24 mouse cellular contexts compared by ENCODE assay signal in the genomic region with DNA sequence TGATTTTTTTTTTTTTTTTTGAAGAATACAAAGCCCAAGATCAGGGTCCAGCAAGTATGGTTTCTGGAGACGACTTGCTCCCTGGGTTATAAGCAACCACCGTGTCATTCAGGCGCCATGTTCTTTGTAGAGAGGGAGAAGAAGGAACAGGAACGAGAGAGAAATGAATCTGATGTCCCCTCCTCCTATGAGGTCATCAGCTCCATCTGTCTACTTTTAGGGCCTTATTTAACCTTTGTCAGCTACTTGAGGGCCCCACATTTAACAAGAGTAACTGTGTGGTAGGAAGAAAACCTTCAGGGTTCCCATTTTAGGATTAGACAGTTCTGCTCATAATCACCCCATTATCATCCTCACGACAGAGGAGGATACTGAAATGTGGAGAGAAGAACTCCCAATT.
"Had no signal": no experiment of that assay in that cellular context is flagged by ENCODE, and none has a peak within 500 bp of the region (broad histone marks: within the 10 kb centered on the region; RNA-seq: fewer than 3 reads in every experiment).

No protein-coding gene starts in this region.

- H3K4me1 ChIP-seq: embryonic facial prominence, embryonic 12.5 days; embryonic facial prominence, embryonic 13.5 days had no signal

- H3K27ac ChIP-seq: embryonic facial prominence, embryonic 10.5 days; embryonic facial prominence, embryonic 12.5 days; embryonic facial prominence, embryonic 13.5 days; embryonic facial prominence, embryonic 15.5 days; forebrain, embryonic 10.5 days; forebrain, embryonic 12.5 days; forebrain, embryonic 13.5 days; forebrain, embryonic 15.5 days; gastrocnemius, adult 2 months; heart, adult 2 months had no signal

- DNase-seq: cerebellum, adult 9-10 months; cerebellum, adult 9-11 months; cerebellum, postnatal 14 days; cerebellum, postnatal 25 days; cerebellum, postnatal 36 days; embryo, embryonic 11 days; forebrain, postnatal 0 days; gastrocnemius, adult 2 months; gastrocnemius, postnatal 10 days; gastrocnemius, postnatal 14 days; gastrocnemius, postnatal 25 days; gastrocnemius, postnatal 36 days; heart, adult 11 months; heart, adult 18-20 months; heart, adult 2 months had no signal

- H3K9ac ChIP-seq: embryonic facial prominence, embryonic 12.5 days; embryonic facial prominence, embryonic 13.5 days; embryonic facial prominence, embryonic 15.5 days; forebrain, embryonic 12.5 days; forebrain, embryonic 13.5 days; forebrain, embryonic 15.5 days; forebrain, postnatal 0 days had no signal

- H3K9me3 ChIP-seq: embryonic facial prominence, embryonic 10.5 days; embryonic facial prominence, embryonic 12.5 days; embryonic facial prominence, embryonic 13.5 days; embryonic facial prominence, embryonic 15.5 days; forebrain, embryonic 10.5 days; forebrain, embryonic 12.5 days; forebrain, embryonic 13.5 days; forebrain, embryonic 15.5 days had no signal

- H3K4me3 ChIP-seq: embryonic facial prominence, embryonic 10.5 days; embryonic facial prominence, embryonic 12.5 days; embryonic facial prominence, embryonic 13.5 days; embryonic facial prominence, embryonic 15.5 days; erythroblast, embryonic 14.5 days; forebrain, embryonic 10.5 days; forebrain, embryonic 12.5 days; forebrain, embryonic 13.5 days; forebrain, embryonic 15.5 days; gastrocnemius, adult 2 months; heart, adult 2 months had no signal

- H3K36me3 ChIP-seq: embryonic facial prominence, embryonic 10.5 days; embryonic facial prominence, embryonic 12.5 days; embryonic facial prominence, embryonic 13.5 days; embryonic facial prominence, embryonic 15.5 days; forebrain, embryonic 10.5 days; forebrain, embryonic 12.5 days; forebrain, embryonic 15.5 days had no signal

- H3K4me2 ChIP-seq: embryonic facial prominence, embryonic 12.5 days; embryonic facial prominence, embryonic 13.5 days; embryonic facial prominence, embryonic 15.5 days; forebrain, embryonic 12.5 days; forebrain, embryonic 13.5 days; forebrain, embryonic 15.5 days had no signal
